Mouse (Mus musculus): ENCODE measurements at regions not wholly inside any gene's neighbourhood (a gene's known extent, or its start where the extent isn't known, plus 50 kb on each side); places are given as distances from the start of the nearest gene placed in this dataset.

GRCm38 (mm10) chr1:38739018-38739417, 74.3 kb upstream of the Aff3 start:
- no peak for DNase-seq

DNA sequence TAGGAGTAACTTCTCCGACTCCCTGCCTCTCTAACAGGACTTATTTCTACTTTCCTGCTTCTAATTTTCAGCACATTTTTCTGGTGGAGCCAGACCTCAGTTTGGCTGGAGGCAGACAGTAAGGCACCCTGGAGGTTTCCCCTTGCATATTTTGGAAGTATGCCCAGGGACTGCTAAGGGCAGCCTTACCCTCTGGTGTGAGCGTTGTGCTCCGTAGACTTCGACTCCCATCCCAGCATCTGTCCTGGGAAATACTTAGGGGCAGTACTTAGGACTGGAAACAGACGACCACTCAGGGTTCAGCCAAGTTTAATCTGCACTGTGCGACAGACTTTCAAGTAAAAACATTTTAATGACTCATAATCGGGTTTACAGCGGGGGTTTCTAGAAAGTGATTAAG, 71.0 kb upstream of the Aff3 start:
- DNase-seq = no peak

- no peak for DNase-seq
These were observed 68.4 kb upstream of the Aff3 start for GRCm38 (mm10) chr1:38733201-38733600.

DNA sequence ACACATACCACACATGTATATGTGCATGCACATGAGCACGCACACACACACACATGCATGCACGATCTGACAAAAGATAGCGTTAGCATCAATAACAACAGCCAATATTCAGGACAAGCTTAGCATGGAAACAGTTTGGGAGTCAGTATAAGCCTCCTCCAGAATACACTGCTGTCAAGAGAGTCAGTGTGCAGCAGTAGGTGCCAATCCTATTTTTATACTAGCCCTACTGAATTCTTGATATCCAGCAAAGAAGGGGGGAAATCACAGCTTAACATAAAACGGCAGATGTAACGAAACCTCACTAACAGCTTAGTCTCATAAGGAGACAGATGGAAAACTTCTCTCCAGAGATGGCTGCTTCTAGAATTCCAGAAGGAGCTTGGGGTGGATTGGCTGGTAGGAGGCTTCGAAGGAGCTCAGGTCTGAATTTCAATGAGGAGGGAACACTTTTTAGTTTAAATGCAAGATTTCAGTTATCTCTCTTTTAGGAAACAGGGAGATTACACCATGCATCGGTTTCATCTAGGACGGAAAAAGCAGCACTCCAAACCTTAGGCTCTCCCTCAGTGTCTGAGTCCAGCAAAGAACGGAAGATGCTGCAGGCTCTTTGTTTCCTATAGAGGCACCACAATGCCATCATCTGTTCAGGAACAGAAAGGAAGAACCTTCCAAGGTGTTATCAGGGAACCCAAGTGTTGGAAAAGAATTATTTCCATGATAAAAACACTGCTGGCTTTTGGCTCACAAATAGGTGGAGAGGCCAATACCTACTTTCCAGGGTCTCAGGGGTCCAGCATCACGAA, 65.4 kb upstream of the Aff3 start:
- DNase-seq = no peak

GRCm38 (mm10) chr1:38725805-38726204, 61.0 kb upstream of the Aff3 start:
- DNase-seq = no peak

DNA sequence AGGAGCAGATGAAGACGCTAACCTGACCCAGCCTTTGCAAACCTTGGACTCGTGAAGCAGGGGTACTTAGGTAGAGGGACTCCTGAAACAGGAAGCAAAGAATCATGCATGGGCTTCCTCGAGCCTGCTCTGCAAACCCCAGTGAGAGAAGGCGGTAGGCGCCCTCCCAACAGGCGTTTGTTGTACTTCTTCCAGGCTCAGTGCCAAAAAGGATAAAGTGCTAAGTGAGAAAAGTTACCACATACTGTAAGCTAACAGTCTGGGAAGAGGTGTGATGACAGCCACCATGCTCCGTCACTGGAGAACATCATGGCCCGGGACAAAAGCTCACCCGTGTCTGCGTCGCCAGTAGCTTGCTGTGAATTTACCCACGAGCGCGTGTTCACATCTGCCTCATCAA, 59.9 kb upstream of the Aff3 start:
- DNase-seq = no peak

DNA sequence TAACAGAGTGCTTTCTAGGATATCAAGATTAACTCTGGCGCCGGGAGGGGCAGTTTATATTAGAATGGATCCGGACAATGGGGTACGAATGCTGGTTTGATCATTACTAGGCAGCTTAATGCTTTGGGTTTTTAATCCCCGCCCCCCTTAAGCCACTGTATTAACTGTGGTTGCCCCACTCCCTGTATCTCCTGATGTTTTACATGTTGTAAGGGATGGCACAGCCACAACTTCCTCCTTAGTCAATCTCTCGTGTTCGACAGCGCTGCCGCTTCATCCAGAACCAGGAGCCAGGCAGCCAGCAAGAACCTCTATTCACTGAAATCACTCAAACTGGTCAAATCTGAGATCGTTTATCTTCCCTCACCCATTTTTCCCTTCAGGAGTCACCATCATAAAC, 57.4 kb upstream of the Aff3 start:
- DNase-seq = no peak

GRCm38 (mm10) chr1:38720287-38720686, 55.5 kb upstream of the Aff3 start:
- peak; percentile 7 for DNase-seq

GRCm38 (mm10) chr1:38715621-38716020, 50.9 kb upstream of the Aff3 start:
- DNase-seq = no peak

Data from adrenal gland, postnatal 25 days (tissue).